Mouse (Mus musculus): ENCODE data around the gene Col4a5.

Gene Col4a5

DNA sequence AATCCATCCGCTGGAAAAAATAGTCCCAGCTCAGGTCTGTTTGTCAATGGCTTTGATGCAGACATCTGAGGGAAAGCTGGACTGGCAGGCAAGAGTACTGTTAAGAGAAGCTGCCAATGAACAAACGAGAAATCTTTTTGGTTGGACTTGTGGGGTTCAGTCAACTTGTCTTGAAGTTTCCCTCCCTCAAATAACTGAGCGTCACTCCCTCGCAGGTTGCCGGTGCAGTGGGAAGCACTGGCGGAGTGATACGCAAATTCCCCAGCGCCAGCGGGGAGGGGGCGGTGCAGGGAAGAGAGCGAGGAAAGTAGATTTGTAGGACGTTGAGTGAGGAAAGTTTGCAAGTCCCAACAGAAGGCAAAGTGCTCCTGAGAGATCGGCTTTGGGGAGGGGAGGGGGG is at the start of gene Col4a5:
Gene Col4a5 (plus strand): TSS at position 276 of the 400 bp plus-strand sequence.
- DNase-seq, result peak; percentile 87

DNA sequence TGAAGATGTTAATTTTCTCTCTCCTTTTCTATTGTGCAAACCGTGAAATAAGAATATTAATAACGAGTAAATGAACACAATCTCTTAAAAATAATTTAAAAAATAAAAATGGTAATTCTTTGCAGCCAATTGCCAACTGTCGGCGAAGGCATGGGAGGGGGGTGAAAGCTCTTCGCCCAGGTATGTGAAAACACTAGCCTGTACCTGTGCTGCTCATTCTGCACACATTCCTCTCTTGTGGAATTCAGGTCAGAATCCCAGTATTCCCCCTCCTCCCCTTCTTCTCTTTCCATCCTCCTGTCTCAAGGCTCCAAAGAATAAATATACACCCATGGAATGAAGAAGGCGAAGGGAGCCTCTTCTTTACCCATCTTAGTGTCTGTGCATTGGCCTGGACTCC is 38.4 kb upstream of the Col4a5 start:
- DNase-seq, result no peak

DNA sequence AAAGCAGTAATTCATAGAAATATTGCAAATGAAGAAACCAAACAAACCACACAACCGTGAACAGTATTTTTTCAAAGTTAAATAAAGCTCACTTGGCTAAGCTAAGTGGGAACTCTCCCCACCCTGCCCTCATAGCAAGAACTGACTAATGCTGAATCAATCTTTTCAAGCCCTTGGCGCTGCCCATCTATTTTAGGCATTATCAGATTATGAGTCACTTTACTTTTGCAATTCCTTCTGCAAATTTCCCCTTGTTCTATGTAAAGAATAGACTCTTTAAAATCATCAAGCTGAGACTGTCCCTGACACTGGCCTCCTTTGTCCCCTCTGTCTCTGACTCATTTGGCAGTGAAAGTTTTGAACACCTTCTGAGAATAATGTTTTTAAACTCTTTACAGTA is 35.8 kb upstream of the Col4a5 start:
- no peak for DNase-seq

DNA sequence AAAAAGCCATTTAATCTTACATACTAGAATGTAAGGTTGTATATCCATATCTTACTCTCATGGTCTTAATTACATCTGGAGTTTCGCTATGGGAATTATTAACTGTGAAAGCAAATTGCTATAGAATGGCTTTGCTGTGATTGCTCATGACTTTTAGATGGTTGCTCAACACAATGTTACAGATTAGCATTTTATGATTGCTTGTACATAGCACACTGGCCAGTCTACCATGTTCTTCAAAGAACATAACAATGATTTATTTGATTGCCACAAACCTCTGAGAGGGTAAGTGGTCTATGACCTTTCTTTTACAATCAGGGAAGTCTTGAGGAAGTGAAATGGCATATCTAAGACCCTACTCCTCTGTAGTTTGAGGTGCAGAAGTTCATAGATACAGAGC is 27.2 kb upstream of the Col4a5 start:
- no peak for DNase-seq

DNA sequence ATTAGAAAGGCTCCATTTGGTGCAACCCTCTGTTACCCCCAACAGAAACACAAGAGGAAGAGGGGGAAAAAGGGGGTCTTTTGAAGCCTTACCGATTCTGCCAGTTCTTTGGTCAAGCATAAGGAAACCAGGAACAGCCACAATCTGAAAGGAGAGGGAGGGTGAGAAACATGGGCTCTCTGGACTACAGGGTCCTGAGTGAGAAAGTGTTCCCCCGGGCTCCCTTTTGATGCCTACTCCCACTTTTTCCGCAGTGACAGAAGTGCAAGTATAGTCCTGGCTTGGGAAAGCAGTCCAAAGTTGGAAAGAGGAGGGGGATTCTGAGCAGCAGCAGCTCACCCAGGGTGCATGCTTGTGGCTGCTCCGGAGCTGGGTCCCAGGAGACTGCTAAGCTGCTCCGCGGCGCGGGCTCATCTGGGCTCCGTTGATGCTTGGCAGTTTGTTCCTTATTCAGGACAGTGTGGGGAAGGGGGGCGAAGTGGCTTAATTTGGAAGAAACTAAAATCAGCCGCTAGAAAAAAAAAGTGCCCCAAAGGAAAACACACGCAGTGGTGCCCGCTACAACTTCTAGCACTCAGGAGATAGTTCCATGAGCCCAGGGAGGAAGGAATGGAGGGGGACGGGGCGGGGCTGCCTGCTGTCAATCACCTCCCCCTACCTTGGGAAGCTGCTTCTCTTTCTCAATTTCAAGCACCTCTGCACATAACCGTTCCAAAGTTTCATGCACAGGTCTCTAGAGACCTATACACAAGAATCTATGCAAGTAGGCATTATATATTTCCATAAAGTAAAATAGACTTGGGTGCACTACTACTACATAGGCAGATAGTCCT is 1.5 kb upstream of the Col4a5 start, which contains the start of gene Col4a6:
Gene Col4a6 (minus strand): TSS at position 607 of the 833 bp plus-strand sequence.
- DNase-seq, result peak; percentile 37

DNA sequence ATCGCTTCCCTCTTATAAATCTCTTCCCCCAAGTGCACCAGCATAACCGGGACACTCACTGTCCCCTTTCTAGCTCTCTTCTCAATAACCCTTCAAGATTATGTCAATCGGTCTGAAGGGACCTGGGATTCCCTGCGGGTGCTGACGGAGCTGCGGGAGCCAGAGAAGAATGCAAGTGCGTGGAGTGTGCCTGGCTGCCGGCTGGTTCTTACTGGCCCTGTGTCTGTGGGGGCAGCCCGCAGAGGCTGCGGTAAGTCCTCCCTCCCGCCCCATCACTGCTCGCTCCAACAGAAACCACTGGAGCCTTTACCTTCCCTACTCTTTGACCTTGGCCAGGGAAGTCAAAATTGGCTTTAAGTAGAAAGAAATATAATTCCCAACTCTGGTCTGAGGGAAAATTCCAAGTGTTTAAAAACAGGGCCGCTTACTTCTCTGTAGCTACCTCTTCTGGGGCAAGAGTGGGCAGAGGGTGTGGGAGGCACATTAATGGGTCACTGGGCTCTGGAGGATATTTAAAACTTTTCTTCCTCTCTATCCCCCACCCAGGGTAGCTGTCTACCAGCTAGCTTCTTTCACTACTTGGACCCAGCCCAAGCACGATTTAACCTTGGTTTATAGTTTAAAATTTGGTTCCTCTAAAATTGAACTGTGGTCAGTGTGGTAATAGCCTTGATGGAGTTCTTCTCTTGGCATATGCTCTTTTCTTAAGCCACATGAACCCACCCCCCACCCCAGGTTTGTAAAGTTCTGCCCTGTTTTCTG is 562 bp downstream of the Col4a5 start:
- DNase-seq, result peak; percentile 25

DNA sequence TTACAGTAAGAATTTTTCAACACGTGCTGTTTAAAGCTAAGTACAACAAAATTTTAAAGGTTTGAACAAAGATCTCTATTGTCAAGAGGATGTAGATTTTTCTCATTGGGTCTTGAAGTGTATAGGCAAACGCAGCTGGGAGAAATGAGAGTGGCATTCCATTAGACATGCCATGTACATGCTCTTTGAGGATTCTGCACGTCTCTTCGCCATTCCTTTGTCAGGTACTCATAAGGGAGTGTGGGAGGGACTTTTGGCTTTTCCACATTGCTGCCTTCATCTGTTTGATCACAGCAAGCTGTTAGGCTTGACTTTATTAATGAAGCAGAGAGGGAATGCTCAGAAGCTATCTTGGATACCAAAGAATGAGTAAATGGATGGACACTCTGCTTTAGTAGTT is 19.4 kb downstream of the Col4a5 start:
- no peak for DNase-seq

DNA sequence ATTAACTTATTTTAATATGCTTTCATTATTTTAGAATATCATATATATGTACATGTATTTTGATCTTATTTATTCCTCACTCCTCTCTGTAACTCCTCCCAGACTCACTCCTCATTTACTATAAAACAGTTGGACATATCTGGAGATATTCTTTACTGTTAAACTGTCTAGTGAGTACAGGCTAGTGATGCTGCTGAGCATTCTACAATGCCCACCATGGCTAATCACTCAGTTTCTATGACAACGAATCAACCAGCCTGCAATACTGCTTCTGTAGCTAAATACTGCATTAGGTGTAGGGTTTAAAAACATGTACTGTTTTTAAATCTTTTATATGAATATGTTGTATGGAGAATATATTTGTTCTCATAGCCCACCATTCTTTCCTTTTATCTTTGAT is 27.9 kb downstream of the Col4a5 start:
- DNase-seq, result no peak

DNA sequence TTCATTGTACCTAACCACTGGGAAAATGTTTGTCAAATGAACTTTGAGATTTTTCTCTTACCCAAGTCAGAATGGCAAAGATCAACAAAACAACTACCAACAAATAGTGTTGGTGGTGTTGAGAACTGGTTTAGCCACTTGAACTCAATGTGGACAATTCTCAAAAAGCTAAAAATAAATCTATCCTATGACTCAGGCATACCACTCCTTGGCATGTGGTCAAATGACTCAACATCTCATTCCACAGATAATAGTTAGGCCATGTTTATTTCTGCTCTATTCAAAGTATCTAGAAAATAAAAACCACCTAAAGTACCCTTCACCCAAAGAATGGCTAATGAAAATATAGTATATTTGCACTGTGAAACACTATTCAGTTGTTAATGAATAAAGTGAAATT is 58.3 kb downstream of the Col4a5 start:
- DNase-seq, result no peak

DNA sequence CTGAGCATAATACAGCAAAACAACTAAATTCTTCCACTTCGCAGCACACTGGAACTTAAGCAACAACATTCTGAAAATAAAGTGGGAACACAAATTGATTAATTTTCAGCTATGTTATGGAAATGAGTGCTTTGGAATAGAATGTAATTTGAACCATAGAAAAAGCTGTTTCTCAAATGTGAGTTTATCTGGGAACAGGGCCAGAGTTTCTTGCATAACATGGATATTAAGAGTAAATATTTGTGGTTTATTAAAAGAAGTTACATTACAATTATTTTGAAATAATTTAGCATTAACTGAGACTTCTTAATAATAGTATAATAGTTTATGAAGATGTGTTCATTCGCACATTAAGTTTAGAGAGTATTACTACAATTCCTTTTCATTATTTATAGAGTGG is 72.3 kb downstream of the Col4a5 start:
- no peak for DNase-seq

DNA sequence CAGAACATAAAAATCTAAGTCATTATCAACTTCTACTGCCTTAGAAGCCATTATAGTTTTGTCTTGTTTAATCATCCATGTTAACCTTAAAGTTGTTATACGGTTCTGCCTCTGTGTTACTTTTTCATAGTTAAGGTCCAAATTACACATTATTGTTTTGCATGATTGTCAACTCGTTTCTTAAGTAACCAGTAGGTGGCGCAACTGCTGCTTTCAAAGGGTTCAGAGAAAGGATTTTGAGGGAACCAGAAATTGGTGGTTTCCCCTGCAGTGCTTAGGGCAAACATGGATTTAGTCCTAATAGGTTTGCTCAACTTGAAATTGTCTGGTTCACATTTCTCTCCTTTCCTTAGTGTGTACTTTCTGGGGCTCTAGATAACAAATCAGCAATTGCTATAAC is 115.1 kb downstream of the Col4a5 start:
- DNase-seq, result peak; percentile 55

DNA sequence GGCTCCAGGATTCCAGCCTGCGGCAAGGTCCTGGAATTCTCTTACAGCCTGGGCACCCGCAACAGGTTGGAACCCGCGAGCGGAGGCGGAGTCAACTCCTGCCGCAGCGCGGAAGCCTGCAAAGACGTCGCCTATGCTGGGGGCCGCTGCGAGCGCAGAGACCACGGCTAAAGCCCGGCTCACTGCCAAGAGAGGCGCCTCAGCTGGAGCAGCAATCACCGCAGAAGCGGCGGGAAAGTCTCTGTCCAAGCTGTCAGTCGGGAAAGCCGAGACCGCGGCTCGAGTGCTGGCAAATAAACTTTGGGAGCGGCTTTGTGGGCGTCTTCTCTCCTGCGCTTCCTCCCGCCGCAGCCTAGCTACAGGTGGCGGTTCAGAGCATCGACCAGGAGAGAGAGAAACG is 246.5 kb downstream of the Col4a5 start:
- DNase-seq, result peak; percentile 53

DNA sequence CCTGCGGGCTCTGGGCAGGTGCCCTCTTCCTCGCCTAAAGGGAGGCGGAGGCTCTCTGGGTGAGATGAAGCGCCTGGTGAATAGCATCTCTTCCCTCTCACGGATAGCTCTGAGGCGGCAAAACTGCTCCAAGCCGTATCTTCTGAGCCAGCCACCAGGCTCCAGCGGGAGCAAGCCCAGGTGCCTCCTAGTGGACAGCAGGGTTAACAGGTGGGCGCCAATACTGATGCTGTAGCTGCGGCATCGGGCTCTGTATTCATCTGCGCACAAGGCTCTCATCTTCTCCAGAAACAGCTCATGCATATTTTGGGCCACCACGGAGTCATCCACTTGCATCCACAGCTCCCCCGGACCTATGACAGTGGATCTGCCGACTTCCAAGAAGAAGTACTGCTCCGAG is 248.8 kb downstream of the Col4a5 start:
- peak; percentile 54 for DNase-seq

DNA sequence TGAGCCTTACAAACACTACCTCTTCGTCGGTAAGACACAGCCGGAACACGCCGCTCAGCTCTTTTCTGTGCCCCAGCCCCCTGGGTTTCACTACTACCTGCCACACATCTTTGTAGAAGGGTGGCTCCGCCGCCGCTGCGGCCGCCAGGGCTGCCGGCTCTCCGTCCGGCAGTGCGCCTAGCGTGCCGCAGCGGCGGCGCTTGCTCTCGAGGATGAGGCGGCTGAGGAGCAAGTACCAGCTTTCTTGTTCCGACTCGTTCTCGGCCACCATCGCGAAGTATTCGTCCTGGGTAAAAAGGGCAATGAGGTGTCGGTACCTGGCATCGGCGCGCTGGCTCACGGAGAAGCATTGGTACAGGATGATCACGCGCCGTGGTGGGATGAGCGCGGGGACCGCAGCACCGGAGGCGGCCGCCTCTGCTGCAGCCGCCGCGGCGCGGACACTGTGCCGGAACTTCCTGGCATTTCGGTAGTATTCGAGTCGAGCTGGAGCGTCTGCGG is 249.3 kb downstream of the Col4a5 start:
- peak; percentile 47 for DNase-seq

DNA sequence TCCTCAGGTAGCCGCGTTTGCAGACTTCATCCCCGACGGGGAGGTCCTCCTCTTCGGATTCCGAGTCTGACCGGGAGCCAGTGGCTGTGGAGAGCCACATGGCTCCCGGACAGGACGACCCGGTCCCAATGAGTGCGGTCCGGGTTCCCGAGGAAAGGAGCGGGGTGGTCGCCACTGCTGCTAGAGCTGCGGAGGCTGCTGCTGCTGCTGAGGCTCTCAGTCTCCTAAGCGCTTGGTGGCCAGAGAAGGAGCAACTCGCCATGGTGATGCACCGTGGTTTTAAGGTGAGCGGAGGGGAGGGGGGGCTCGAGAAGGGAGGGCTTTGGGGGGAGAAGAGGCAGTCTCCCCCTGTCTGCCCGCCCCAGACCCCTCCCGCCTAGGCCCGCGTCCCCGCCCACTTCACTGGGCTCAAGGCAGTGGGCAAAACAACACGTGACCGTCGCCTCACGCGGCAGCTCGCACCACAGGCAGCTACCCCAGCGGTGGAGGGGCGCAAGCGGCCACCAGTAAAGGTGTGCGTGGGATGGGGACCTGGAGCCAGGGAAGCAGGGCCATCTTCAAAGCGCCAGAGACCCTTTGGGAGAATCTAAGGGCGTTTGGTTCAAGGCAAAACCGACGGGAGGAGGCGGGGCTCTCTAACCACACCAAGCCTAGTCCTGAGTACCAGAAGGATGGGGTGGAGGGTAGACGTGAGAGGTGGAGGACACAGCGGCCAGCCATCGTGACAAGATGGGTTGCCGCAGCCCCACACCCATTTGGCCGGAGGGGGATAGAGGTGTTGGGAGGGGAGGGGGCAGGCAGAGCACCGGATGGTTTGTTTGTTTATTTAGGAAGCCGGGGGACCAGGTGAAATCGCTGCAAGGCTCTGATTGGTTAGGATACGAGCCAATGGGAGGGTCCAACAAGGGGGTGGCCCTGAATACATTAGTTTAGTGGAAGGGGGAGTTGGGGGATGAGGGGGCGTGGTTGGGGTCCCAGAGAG is 250.0 kb downstream of the Col4a5 start, which contains the start of gene Irs4:
Gene Irs4 (minus strand): TSS at position 327 of the 982 bp plus-strand sequence.
- DNase-seq, result peak; percentile 63

DNA sequence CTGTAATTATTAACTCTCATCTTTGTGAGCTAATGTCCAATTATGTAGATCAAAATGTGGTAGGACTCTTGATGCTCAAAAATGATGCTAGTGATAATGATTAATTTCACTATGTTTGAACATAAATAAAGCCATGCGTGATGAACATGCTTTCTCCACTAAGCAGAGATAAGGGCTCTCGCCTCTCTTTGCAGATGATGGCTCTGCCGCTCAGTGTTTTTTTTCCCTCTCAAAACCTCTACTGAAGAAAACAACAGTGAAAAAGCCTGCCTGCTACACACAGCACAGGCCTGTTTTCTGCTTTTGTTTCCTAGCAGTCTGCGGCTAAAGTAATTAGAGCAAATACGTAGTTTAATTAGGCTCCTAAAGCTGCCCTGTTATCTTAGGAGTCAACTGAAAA is 254.4 kb downstream of the Col4a5 start:
- DNase-seq, result no peak
